Mouse (Mus musculus): Measurements from ENCODE around the gene Dync2h1. TPM values are rescaled to one million over a fixed set of nuclear protein-coding genes. Genes with fewer than 3 reads are reported as not detected.
"Not testable (repeated sequence)": the region's sequence is repeated elsewhere in the genome, so short reads cannot be mapped to it uniquely, and the experiment has no call there.

Gene Dync2h1
- total RNA-seq, 2 experiments from 2014 or later, result 4.4 to 5.6 TPM

GRCm38 (mm10) chr9:7015600-7015999 is 168.6 kb downstream of the Dync2h1 start:
- DNase-seq, result no peak

DNA sequence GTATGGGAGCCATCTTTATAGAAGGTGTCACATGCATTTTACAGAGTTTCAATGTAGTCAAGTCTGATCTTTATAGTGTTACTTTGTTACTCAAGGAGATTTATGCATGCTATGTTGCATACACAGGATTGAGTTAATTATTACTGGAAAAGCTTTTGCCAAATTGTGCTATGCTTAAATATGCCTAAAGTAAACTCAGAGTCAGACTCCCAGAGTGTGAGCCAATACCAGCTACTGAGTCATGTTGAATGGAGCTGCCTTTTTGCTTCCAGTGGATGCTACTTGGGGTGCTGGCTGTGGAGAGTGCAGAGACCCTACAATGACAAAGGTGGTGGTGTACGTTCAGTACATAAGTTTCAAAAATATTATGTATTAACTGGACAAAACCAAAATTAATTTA is 169.5 kb downstream of the Dync2h1 start:
- DNase-seq, result no peak

DNA sequence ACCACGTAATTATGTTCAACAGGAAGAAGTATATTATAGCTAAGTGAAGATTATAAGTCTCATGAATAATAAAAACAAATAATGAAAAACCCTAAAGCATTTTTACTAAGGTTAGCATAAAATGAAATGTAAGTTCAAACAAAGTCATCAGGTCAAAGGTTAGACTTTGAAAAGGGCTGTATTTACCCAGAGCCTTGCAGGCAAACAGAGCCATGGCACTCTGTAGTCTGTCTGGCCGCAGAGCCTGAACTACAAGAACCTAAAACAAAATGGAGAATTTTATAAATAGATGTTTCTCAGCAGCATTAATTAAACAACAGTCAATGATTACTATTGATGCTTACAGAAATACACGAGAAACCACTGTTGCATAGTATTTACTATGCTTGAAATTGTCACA is 174.5 kb downstream of the Dync2h1 start:
- no peak for DNase-seq

- DNase-seq, result no peak
Measured at GRCm38 (mm10) chr9:6994865-6995264, 189.4 kb downstream of the Dync2h1 start.

DNA sequence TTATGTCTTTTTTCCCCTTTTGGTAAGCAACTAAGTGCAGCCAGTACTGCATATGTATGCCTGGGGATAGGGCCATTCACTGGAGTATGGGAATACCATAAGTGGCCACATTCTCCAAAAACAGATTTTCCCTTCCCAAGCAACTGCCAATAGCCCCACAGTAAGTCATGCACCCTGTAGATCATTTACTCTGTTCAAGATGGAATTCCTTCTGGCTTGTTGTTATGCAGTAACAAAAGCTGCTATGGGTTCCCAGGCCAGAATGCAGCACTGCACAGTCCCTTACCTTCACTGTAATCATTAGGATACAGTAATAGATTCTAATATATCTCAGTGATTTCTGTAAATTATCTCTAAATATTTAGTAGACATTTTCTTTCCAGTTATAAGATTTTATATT is 190.0 kb downstream of the Dync2h1 start:
- no peak for DNase-seq

DNA sequence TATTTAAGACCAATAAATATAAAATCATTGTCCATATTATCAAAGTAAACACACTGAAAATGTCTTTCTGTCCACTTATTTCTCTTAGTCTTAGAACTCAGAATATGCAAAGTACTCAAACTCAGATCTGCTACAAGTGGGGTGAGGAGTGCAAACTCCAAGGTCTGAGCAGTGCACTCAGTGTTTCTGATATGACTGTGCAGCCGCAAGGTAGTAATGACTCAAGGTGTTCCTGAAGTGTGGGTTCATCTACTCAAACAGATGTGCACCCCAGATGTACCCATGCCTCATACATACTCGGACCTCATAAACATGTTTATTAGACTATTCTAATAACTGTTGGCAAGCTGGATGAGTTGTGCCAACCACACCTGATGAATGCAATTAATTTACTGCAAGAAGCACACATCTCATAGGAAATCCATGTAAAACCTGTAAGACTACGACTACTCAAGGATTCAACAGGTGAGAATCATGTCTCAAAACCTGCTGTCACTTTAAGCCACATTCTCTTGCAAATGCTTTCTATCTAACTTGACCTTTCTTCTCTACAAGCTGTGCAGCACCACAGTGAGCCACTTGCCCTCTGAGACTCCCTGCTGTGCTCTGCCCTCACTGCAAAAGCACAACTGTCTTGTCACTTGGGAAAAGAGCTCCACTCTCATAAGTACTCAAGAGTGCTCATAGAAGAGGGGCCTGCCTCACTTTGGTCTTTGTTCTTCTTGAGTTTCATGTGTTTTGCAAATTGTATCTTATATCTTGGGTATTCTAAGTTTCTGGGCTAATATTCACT is 195.2 kb downstream of the Dync2h1 start:
- no peak for DNase-seq

DNA sequence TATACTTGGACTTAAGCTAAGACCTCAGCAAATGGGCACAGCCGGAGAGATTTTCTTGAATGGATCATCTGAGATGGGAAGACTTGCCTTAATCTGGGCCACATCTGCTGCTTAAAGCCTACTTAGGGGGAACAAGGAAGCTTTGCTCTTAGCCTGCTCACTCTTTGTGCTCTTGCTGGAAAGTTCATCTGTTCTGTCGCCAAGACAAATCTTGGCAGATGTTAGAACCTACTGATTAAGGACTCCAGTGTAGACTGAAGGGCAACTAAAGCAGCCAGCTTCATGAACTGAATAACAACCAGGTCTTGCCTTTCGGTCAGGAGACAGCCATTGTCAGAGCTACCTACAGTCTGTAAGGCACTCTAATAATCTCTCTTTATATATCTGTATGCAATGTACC is 198.1 kb downstream of the Dync2h1 start:
- DNase-seq, result no peak

DNA sequence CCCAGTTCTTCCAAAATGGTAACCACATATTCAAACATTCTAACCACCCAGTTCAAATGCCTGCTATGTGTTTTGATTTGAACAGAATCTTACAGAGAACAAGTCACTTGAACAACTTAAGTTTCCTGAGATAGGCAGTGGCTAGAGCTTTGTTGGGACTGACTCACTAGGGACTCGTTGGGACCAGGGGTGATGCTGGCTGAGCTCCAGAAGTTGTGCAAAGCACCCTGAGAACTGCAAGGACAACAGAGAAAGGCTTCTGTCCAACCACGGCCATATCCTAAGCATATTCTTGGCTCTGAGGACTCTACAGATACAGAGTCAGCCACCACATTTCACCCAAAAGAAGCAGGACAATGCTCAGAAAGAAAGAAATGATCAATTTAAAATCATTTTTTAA is 215.1 kb downstream of the Dync2h1 start:
- DNase-seq, result peak; percentile 16

DNA sequence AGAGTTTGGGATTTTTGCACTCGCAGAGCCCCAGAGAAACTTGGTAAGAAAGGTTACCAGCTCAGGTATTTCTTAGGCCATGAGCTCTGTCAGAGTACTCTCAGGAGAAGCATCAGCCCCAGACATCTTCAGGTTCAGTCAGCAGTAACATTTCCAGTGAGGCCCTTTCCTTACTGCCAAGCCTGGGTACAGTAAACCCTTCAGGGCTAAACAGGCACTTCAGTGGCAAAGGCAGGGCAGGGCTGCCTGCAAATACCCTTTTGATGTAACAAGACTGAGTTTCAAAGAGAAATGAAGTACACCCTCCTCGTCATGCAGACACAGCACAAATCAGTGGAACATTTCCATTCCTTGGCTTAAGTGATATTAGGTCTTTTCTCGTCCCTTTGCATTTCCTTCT is 219.2 kb downstream of the Dync2h1 start:
- DNase-seq, result no peak

DNA sequence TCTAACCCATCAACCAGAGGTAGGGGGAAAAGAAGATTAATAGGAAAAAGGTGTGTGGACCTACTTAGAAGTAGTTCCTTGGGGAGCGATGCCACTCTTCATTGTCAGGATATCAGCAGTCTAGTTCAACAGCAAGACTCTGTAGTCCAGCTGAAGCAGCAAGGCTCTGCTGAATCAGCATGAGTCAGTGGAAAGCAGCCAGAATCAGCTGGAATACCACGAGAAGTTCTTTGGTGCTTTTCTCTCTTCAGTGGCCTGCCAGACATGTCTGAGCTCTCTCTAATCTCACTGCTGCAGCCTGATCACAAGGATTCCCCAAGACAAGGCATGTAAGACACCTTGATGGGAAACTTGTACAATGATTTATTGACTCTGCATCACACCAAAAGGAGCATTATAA is 225.9 kb downstream of the Dync2h1 start:
- no peak for DNase-seq

DNA sequence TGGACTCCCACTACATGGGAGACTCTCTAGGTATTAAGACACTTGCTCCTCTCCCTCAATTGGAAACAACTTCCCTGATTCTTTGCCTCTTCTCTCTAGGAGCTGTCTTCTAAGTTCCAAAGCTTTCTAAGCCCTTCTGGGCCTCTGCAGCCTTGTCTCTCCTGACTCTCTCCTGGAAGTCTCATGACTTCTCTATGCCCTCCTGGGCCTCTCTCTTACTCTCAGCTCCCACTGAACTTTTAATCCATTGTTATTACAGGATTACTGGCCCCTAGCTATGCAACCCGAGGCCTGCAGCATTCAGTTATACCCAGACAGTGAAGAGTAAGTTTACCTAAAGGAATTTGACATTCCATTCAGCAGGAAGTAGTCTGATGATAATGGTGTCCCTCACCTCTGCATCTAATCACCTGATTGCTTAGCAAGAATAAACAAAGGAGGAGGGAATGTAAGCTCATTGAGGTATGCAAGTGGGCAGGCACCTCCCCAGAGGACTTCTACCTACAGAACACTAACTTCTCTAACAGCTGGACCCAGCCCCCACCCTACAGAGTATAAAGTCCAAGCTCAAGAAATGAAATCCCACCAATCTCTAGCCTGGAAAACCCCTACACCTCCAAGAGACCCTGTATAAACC is 256.7 kb downstream of the Dync2h1 start:
- no peak for DNase-seq

DNA sequence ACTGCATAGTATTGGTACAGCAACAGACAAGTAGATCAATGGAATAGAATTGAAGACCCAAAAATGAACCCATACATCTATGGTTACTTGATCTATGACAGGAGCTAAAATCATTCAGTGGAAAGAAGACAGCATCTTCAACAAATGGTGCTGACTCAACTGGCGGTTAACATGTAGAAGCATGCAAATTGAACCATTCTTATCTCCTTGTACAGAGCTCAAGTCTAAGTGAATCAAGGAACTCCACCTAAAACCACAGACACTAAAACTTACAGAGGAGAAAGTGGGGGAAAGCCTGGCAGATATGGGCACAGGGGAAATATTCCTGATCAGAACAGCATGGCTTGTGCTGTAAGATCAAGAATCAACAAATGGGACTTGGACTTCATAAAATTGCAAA is 270.8 kb downstream of the Dync2h1 start:
- DNase-seq, result no peak

DNA sequence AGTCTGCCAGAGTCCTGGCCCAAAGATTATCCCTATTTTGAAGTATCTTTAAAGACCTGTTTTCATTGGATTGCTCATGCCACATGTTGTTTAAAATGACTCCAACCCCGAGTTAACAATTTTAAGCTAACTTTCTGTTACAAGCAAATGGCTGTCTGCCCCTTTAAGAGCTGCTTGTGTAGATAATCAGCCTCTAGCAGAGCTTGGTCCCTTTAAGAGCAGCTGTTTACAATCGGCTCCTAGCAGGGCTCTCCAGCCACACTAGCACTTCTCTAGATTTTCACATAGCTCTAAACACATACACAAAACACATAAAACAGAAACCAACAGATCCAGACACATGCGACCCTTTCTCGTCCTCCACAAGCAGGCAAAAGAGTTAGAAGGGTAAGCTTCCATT is 273.7 kb downstream of the Dync2h1 start:
- not testable (repeated sequence) for DNase-seq

DNA sequence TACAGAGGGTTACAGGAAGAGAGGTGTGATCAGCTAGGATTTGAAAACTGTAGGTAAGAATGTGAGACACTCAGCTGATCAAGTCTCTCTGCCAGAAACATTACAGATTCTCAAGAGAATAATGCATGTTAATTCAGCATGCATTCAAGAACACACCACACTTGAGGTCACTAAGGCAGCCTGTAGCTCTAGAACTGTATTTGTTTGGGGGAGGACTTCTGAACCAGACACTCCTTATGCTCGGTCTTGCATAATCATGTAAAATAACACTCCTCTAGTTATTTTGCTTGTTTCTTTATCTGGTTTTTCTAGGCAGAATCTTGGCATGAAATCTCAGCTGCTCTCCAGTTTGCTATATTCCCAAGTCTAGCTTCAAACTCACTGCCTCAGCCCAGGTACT is 282.6 kb downstream of the Dync2h1 start:
- no peak for DNase-seq

- no peak for DNase-seq
Measured at GRCm38 (mm10) chr9:6891331-6891730, 292.9 kb downstream of the Dync2h1 start.

- DNase-seq, result no peak
Measured at GRCm38 (mm10) chr9:6881187-6881984, 302.9 kb downstream of the Dync2h1 start.

Other genes starting within 250 kb of the Dync2h1 start
- 10 to 100 TPM; 61.7 to 71.3 TPM for gene Dcun1d5, start 74 bp upstream of the Dync2h1 start, total RNA-seq (2021)
- gene Mmp13, start 88.1 kb upstream of the Dync2h1 start, total RNA-seq (2021), result under 1 TPM in 1 of 2 experiments, not detected in 1; 0.10 TPM
- gene Mmp12, start 159.9 kb upstream of the Dync2h1 start, total RNA-seq (2021), result under 1 TPM; 0.29 to 0.32 TPM
- gene Mmp1b, start 203.6 kb upstream of the Dync2h1 start, total RNA-seq (2021), result not detected